Mouse (Mus musculus): ENCODE data around the gene Krtap4-9.
"Not testable (repeated sequence)": the region's sequence is repeated elsewhere in the genome, so short reads cannot be mapped to it uniquely, and the experiment has no call there.

Krtap4-9 gene

DNA sequence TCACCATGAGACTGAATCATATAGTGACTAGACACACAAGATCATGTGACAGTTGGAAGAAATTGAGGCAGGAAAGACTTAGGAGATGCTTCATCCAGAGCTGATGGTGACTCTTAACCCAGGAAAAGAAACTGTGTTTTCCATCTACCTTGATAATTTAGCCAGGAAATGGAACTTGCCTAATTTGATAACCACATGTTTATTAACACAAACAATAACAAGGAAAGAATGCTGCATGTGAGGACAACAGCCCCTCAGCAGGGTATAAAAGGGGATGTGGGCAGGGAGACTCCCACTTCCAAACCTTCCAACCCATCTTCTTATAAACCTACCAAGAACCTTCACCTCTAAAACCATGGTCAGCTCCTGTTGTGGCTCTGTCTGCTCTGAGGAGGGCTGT, at the start of gene Krtap4-9:
Krtap4-9 (plus strand) TSS at position 301 of the 400 bp plus-strand sequence.
- not testable (repeated sequence) for DNase-seq (ENCODE audit: low read depth in 1 of 2, low spot score in 2 of 2)

DNA sequence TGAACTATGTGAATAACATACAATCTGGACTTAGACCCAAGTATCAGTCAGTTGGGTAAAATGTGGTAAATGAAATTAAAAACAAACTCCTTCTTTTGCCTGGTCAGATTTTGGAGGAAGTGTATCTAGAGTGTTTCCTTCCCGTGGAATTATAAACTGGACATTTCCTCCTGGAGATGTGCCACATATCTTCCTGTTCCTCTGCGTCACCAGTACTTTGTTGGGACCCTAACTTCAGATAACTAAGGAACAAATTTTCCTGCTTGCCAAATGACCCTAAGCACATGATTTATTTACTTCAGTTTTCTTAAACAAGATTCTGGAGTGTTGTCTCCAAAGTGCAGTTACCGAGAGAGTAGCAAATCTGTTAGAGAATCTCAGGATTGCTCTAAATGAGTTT, 41.0 kb upstream of the Krtap4-9 start:
- no peak for DNase-seq (ENCODE audit: low read depth in 1 of 2, low spot score in 2 of 2)

DNA sequence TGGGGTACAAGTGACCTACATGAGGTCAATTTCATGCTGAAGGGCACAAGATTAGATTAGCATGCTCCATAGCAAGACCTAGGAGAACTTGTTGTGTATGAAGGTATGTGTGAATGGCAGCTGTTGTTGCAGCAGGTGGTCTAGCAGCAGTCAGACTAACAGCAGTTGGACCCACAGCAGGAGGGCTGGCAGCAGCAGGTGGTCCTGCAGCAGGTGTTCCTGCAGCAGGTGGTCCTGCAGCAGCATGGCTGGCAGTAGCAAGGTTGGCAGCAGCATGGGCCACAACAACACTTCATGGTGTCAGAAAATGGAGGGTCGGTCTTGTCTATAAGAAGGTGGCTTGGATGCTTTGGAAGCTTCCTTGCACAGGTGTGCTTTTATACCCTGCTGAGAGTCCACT, 26.1 kb upstream of the Krtap4-9 start:
- no peak for DNase-seq (ENCODE audit: low read depth in 1 of 2, low spot score in 2 of 2)

DNA sequence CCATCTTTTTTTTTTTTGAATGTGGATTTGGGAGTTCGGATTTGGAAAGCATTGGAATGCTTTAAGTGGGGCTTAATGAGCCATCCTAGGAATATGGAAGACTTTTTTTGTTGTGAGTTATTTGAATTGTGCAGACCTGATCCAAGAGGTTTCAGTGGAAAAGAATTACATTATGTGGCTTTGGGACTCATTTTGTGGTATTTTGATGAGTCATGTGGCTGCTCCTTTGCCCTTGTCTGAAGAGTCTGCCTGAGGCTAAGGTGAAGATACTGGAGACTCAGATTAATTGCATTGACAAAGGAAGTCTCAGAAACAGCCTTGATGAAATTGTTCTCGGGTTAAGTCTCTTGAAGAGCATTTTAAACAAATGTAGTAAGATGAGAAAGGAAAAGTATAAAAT, 16.6 kb upstream of the Krtap4-9 start:
- DNase-seq (ENCODE audit: low read depth in 1 of 2, low spot score in 2 of 2) = no peak

DNA sequence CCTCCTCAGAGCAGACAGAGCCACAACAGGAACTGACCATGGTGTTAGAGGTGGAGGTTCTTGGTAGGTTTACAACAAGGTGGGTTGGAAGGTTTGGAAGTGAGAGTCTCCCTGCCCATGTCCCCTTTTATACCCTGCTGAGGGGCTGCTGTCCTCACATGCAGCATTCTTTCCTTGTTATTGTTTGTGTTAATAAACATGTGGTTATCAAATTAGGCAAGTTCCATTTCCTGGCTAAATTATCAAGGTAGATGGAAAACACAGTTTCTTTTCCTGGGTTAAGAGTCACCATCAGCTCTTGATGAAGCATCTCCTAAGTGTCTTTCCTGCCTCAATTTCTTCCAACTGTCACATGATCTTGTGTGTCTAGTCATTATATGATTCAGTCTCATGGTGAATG, 12.2 kb upstream of the Krtap4-9 start, which contains the start of gene Gm11595:
Gm11595 (minus strand) TSS at position 101 of the 400 bp plus-strand sequence.
- not testable (repeated sequence) for DNase-seq (ENCODE audit: low read depth in 1 of 2, low spot score in 2 of 2)

DNA sequence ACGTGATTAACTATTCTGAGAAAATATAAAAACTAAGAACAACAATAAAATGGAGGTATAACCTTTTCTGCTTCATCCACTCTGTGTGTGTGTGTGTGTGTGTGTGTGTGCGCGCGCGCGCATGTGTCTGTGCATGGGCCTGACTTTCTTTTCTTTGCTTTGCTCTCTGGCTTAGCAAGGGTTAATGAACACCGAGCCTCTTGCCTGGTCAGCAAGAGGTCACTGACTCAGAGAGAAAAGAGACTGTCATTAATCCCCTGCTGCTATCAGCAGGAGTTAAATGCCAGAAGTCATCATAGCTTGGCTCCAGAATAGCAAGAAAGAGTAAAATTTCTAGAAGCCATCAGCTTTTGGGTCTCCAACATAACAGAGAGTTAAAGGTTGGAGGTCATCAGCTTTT, 6.6 kb upstream of the Krtap4-9 start:
- no peak for DNase-seq (ENCODE audit: low read depth in 1 of 2, low spot score in 2 of 2)

DNA sequence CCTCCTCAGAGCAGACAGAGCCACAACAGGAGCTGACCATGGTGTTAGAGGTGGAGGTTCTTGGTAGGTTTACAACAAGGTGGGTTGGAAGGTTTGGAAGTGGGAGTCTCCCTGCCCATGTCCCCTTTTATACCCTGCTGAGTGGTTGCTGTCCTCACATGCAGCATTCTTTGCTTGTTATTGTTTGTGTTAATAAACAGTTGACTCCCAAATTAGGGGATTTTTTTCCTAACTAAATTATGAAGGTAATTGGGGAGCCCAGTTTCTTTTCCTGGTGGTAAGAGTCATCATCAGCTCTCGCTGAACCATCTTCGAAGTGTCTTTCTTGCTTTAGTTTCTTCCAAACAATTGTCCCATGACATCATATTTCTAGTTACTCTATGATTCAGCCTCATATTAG, 4.4 kb upstream of the Krtap4-9 start, which contains the start of gene Krtap4-8:
Krtap4-8 (minus strand) TSS at position 101 of the 400 bp plus-strand sequence.
- DNase-seq (ENCODE audit: low read depth in 1 of 2, low spot score in 2 of 2) = no peak

DNA sequence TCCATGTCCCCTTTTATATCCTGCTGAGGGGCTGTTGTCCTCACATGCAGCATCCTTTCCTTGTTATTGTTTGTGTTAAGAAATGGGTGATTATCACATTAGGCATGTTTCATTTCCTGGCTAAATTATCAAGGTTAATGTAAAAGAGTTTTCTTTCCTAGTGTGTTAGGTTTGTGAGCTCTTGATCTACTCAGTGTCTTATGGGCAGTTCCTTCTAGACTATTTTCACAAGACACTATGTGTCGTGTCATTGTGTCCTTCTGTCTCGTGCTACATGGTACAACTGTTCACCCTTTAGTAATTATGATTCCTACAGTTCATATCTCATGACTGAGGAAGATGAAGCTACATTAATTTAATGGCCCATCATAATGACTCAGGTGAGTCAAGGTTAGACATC, 8.4 kb downstream of the Krtap4-9 start, which contains the start of gene Gm11596:
Gm11596 (minus strand) TSS at position 101 of the 400 bp plus-strand sequence.
- no peak for DNase-seq (ENCODE audit: low read depth in 1 of 2, low spot score in 2 of 2)

DNA sequence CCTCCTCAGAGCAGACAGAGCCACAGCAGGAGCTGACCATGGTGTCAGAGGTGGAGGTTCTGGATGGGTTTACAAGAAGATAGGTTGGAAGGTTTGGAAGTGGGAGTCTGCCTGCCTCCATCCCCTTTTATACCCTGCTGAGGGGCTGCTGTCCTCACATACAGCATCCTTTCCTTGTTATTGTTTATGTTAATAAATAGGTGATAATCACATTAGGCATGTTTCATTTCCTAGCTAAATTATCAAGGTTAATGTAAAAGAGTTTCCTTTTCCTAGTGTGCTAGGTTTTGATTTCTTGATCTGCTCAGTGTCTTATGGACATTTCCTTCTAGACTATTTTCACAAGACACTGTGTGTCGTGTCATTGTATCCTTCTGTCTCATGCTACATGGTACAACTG, 13.8 kb downstream of the Krtap4-9 start, which contains the start of gene Gm11569:
Gm11569 (minus strand) TSS at position 101 of the 400 bp plus-strand sequence.
- not testable (repeated sequence) for DNase-seq (ENCODE audit: low read depth in 1 of 2, low spot score in 2 of 2)

DNA sequence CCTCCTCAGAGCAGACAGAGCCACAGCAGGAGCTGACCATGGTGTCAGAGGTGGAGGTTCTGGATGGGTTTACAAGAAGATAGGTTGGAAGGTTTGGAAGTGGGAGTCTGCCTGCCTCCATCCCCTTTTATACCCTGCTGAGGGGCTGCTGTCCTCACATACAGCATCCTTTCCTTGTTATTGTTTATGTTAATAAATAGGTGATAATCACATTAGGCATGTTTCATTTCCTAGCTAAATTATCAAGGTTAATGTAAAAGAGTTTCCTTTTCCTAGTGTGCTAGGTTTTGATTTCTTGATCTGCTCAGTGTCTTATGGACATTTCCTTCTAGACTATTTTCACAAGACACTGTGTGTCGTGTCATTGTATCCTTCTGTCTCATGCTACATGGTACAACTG, 19.3 kb downstream of the Krtap4-9 start, which contains the start of gene Gm11554:
Gm11554 (minus strand) TSS at position 101 of the 400 bp plus-strand sequence.
- not testable (repeated sequence) for DNase-seq (ENCODE audit: low read depth in 1 of 2, low spot score in 2 of 2)

DNA sequence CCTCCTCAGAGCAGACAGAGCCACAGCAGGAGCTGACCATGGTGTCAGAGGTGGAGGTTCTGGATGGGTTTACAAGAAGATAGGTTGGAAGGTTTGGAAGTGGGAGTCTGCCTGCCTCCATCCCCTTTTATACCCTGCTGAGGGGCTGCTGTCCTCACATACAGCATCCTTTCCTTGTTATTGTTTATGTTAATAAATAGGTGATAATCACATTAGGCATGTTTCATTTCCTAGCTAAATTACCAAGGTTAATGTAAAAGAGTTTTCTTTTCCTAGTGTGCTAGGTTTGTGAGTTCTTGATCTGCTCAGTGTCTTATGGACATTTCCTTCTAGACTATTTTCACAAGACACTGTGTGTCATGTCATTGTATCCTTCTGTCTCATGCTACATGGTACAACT, 24.8 kb downstream of the Krtap4-9 start, which contains the start of gene Krtap4-13:
Krtap4-13 (minus strand) TSS at position 101 of the 400 bp plus-strand sequence.
- DNase-seq (ENCODE audit: low read depth in 1 of 2, low spot score in 2 of 2) = not testable (repeated sequence)

DNA sequence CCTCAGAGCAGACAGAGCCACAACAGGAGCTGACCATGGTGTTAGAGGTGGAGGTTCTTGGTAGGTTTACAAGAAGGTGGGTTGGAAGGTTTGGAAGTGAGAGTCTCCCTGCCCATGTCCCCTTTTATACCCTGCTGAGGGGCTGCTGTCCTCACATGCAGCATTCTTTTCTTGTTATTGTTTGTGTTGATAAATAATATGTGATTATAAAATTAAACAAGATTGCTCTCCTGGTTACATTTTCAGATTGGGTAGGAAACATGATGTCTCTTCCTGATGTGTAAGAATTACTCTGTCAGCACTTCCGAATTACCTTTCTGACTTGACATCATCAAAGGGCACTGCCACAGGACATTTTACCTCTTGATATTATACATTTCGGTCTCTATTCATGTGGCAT, 30.6 kb downstream of the Krtap4-9 start, which contains the start of gene Gm11564:
Gm11564 (minus strand) TSS at position 101 of the 400 bp plus-strand sequence.
- DNase-seq (ENCODE audit: low read depth in 1 of 2, low spot score in 2 of 2) = not testable (repeated sequence)

All from monocyte, adult 2 months (primary cell).